Mouse (Mus musculus) limb, embryonic 13.5 days (tissue): ENCODE measurements around the gene Eif2b5. TPM values are rescaled to one million over a fixed set of nuclear protein-coding genes. Genes with fewer than 3 reads are reported as not detected.
"Not testable (repeated sequence)": the region's sequence is repeated elsewhere in the genome, so short reads cannot be mapped to it uniquely, and the experiment has no call there.

Source experiments
- ATAC-seq: fragments of 200-750 bp; cut with Nextera tagmentation; 2 replicates; pipeline ENCODE4 v1.8.0; 2017; ENCODE audit warnings: low read depth, moderate number of reproducible peaks, moderate TSS enrichment; ENCODE audit not compliant: low FRiP score
- H3K27ac ChIP-seq: fragments of 300-500 bp; sonication (generic); 2 replicates; pipeline ENCODE4 v1.5.1; 2015; ENCODE audit warnings: inconsistent platforms, mild to moderate bottlenecking, moderate library complexity
- H3K27me3 ChIP-seq: fragments of 300-500 bp; sonication (generic); 2 replicates; pipeline ENCODE4 v1.6.1; 2015; ENCODE audit warnings: mild to moderate bottlenecking, inconsistent platforms
- H3K36me3 ChIP-seq: fragments of 300-500 bp; sonication (generic); 2 replicates; pipeline ENCODE4 v1.6.1; 2015; ENCODE audit warnings: inconsistent platforms, mild to moderate bottlenecking, moderate library complexity
- H3K4me1 ChIP-seq: fragments of 300-500 bp; sonication (generic); 2 replicates; pipeline ENCODE4 v1.6.1; 2015; ENCODE audit warnings: inconsistent platforms
- H3K4me2 ChIP-seq: fragments of 300-500 bp; sonication (generic); replicated peaks from 2 replicates; pipeline ENCODE4 v1.6.1; 2015; ENCODE audit warnings: inconsistent platforms, mild to moderate bottlenecking, moderate library complexity
- H3K4me3 ChIP-seq: fragments of 300-500 bp; sonication (generic); 2 replicates; pipeline ENCODE4 v1.5.1; 2015; ENCODE audit warnings: moderate library complexity, mild to moderate bottlenecking, inconsistent platforms
- H3K9ac ChIP-seq: fragments of 300-500 bp; sonication (generic); 2 replicates; pipeline ENCODE4 v1.6.1; 2015; ENCODE audit warnings: mild to moderate bottlenecking, inconsistent platforms
- H3K9me3 ChIP-seq: fragments of 300-500 bp; sonication (generic); 2 replicates; pipeline ENCODE4 v1.6.1; 2016; ENCODE audit warnings: inconsistent platforms
- WGBS: fragments of 180-500 bp; shearing (Covaris S2); methylation state at CpG from one replicate; pipeline ENCODE4 v1.1.7; 2015; 5-methylcytosine and 5-hydroxymethylcytosine counted together
- polyA plus RNA-seq: library from polyadenylated mRNA; unstranded; fragments of >200 nt; fragmentation: Nextera tagmentation; extraction: Ambion mirVana; gene quantifications from 2 replicates; pipeline ENCODE4 v1.2.1, GENCODE M21; 2015

Gene Eif2b5
- polyA plus RNA-seq, 1 experiment from 2014 or later: 113 TPM

GRCm38 (mm10) chr16:20477270-20477669 is 21.3 kb upstream of the Eif2b5 start:
- ATAC-seq: no peak; the same call in 1 of the 2 replicates
- WGBS: 60% methylated on average over 3 of the region's 3 CpGs
- Histone ChIP-seq H3K4me1 (peaks cover 10% of the 10 kb centered on the region), H3K4me3 (no peak overlapping the region), H3K9ac (no peak overlapping the region), H3K27ac (peak overlapping the region; percentile 52; the same call in 1 of the 2 replicates), H3K4me2 (no peak overlapping the region), H3K27me3 (no peaks in the 10 kb centered on the region), H3K9me3 (no peaks in the 10 kb centered on the region), H3K36me3 (no peaks in the 10 kb centered on the region)

- no peak overlapping the region for H3K4me2 ChIP-seq
- H3K9me3 ChIP-seq: no peaks in the 10 kb centered on the region
- H3K9ac ChIP-seq: no peak overlapping the region
- peaks cover 10% of the 10 kb centered on the region for H3K4me1 ChIP-seq
- H3K4me3 ChIP-seq: no peak overlapping the region
- H3K36me3 ChIP-seq: no peaks in the 10 kb centered on the region
- ATAC-seq: no peak
- H3K27me3 ChIP-seq: no peaks in the 10 kb centered on the region
- 60% methylated on average over 2 of the region's 2 CpGs for WGBS
- H3K27ac ChIP-seq: no peak overlapping the region
Measured at GRCm38 (mm10) chr16:20478504-20478903, 20.1 kb upstream of the Eif2b5 start.

- peaks cover 10% of the 10 kb centered on the region for H3K4me1 ChIP-seq
- H3K4me2 ChIP-seq, H3K9ac ChIP-seq, H3K36me3 ChIP-seq, H3K27me3 ChIP-seq, H3K4me3 ChIP-seq, ATAC-seq, H3K27ac ChIP-seq, H3K9me3 ChIP-seq: not testable (repeated sequence)
- WGBS: 88% methylated on average over 12 of the region's 12 CpGs
Measured at GRCm38 (mm10) chr16:20479026-20479760, 19.4 kb upstream of the Eif2b5 start.

- no peak for ATAC-seq
- no peaks in the 10 kb centered on the region for H3K27me3 ChIP-seq
- no peak overlapping the region for H3K9ac ChIP-seq
- H3K4me3 ChIP-seq: no peak overlapping the region
- no peaks in the 10 kb centered on the region for H3K36me3 ChIP-seq
- no peak overlapping the region for H3K27ac ChIP-seq
- 30% methylated on average over 3 of the region's 3 CpGs for WGBS
- H3K4me1 ChIP-seq: peaks cover 10% of the 10 kb centered on the region
- no peaks in the 10 kb centered on the region for H3K9me3 ChIP-seq
- no peak overlapping the region for H3K4me2 ChIP-seq
Measured at GRCm38 (mm10) chr16:20480115-20480514, 18.5 kb upstream of the Eif2b5 start.

GRCm38 (mm10) chr16:20481746-20482145 is 16.9 kb upstream of the Eif2b5 start:
- WGBS: 69% methylated on average over 2 of the region's 2 CpGs
- Histone ChIP-seq H3K4me2 (no peak overlapping the region), H3K27ac (no peak overlapping the region), H3K36me3 (no peaks in the 10 kb centered on the region), H3K4me3 (no peak overlapping the region), H3K9ac (no peak overlapping the region), H3K9me3 (no peaks in the 10 kb centered on the region), H3K27me3 (no peaks in the 10 kb centered on the region), H3K4me1 (peaks cover 8% of the 10 kb centered on the region)
- no peak for ATAC-seq

- H3K9ac ChIP-seq, H3K4me2 ChIP-seq, H3K27ac ChIP-seq, ATAC-seq, H3K27me3 ChIP-seq, H3K4me1 ChIP-seq, H3K4me3 ChIP-seq, H3K36me3 ChIP-seq, H3K9me3 ChIP-seq: not testable (repeated sequence)
- 88% methylated on average over 7 of the region's 7 CpGs for WGBS
Measured at GRCm38 (mm10) chr16:20483716-20484115, 14.9 kb upstream of the Eif2b5 start.

GRCm38 (mm10) chr16:20485061-20485460 is 13.6 kb upstream of the Eif2b5 start:
- no peak overlapping the region for H3K27ac ChIP-seq
- no peak overlapping the region for H3K9ac ChIP-seq
- no peaks in the 10 kb centered on the region for H3K36me3 ChIP-seq
- no peak for ATAC-seq
- no peaks in the 10 kb centered on the region for H3K9me3 ChIP-seq
- H3K27me3 ChIP-seq: no peaks in the 10 kb centered on the region
- H3K4me2 ChIP-seq: no peak overlapping the region
- WGBS: 41% methylated on average over 4 of the region's 4 CpGs
- H3K4me3 ChIP-seq: no peak overlapping the region
- no peaks in the 10 kb centered on the region for H3K4me1 ChIP-seq

GRCm38 (mm10) chr16:20486048-20486447 is 12.6 kb upstream of the Eif2b5 start:
- Histone ChIP-seq H3K27ac (no peak overlapping the region), H3K4me2 (no peak overlapping the region), H3K4me3 (no peak overlapping the region), H3K36me3 (no peaks in the 10 kb centered on the region), H3K27me3 (no peaks in the 10 kb centered on the region), H3K9me3 (no peaks in the 10 kb centered on the region), H3K9ac (no peak overlapping the region), H3K4me1 (no peaks in the 10 kb centered on the region)
- ATAC-seq: no peak
- WGBS: 59% methylated on average over 3 of the region's 3 CpGs

- no peaks in the 10 kb centered on the region for H3K36me3 ChIP-seq
- H3K27ac ChIP-seq: no peak overlapping the region
- H3K4me3 ChIP-seq: no peak overlapping the region
- H3K4me2 ChIP-seq: no peak overlapping the region
- no peak for ATAC-seq
- 72% methylated on average over 1 of the region's 1 CpGs for WGBS
- H3K27me3 ChIP-seq: no peaks in the 10 kb centered on the region
- no peak overlapping the region for H3K9ac ChIP-seq
- H3K9me3 ChIP-seq: no peaks in the 10 kb centered on the region
- no peaks in the 10 kb centered on the region for H3K4me1 ChIP-seq
Measured at GRCm38 (mm10) chr16:20488151-20488550, 10.5 kb upstream of the Eif2b5 start.

GRCm38 (mm10) chr16:20488751-20489150 is 9.9 kb upstream of the Eif2b5 start:
- not testable (repeated sequence) for H3K27ac ChIP-seq, H3K36me3 ChIP-seq, H3K4me1 ChIP-seq, H3K9ac ChIP-seq, ATAC-seq, H3K4me2 ChIP-seq, H3K4me3 ChIP-seq, H3K9me3 ChIP-seq, H3K27me3 ChIP-seq
- 86% methylated on average over 9 of the region's 9 CpGs for WGBS

- Histone ChIP-seq H3K4me1 (no peaks in the 10 kb centered on the region), H3K9ac (no peak overlapping the region), H3K4me2 (no peak overlapping the region), H3K4me3 (no peak overlapping the region), H3K27ac (no peak overlapping the region), H3K36me3 (no peaks in the 10 kb centered on the region), H3K9me3 (no peaks in the 10 kb centered on the region), H3K27me3 (no peaks in the 10 kb centered on the region)
- whole genome bisulfite sequencing: 84% methylated on average over 2 of the region's 2 CpGs
- ATAC-seq: no peak
Measured at GRCm38 (mm10) chr16:20489233-20489632, 9.4 kb upstream of the Eif2b5 start.

GRCm38 (mm10) chr16:20490581-20490980 is 8.0 kb upstream of the Eif2b5 start:
- no peaks in the 10 kb centered on the region for H3K9me3 ChIP-seq
- ATAC-seq: no peak
- no peaks in the 10 kb centered on the region for H3K36me3 ChIP-seq
- H3K9ac ChIP-seq: no peak overlapping the region
- H3K4me1 ChIP-seq: no peaks in the 10 kb centered on the region
- H3K27ac ChIP-seq: no peak overlapping the region
- H3K4me3 ChIP-seq: no peak overlapping the region
- no peak overlapping the region for H3K4me2 ChIP-seq
- H3K27me3 ChIP-seq: no peaks in the 10 kb centered on the region
- WGBS: 55% methylated on average over 2 of the region's 2 CpGs

- no peak overlapping the region for H3K9ac ChIP-seq
- H3K36me3 ChIP-seq: no peaks in the 10 kb centered on the region
- ATAC-seq: no peak
- no peaks in the 10 kb centered on the region for H3K9me3 ChIP-seq
- H3K4me1 ChIP-seq: no peaks in the 10 kb centered on the region
- H3K4me2 ChIP-seq: no peak overlapping the region
- H3K27me3 ChIP-seq: no peaks in the 10 kb centered on the region
- no peak overlapping the region for H3K27ac ChIP-seq
- 61% methylated on average over 2 of the region's 2 CpGs for WGBS
- no peak overlapping the region for H3K4me3 ChIP-seq
Measured at GRCm38 (mm10) chr16:20491301-20491700, 7.3 kb upstream of the Eif2b5 start.
